Mouse (Mus musculus) bone marrow macrophage, adult 2 months (primary cell): ENCODE measurements around the gene Fuk.

Experiments
- CTCF ChIP-seq: IDR thresholded peaks from 2 replicates; pipeline ENCODE4 v1.5.1; 2012; ENCODE audit warnings: low read depth, mild to moderate bottlenecking, low read length, moderate library complexity
- POLR2A ChIP-seq: IDR thresholded peaks from 2 replicates; pipeline ENCODE4 v1.6.1; 2012; ENCODE audit warnings: mild to moderate bottlenecking, low read depth, low read length, borderline replicate concordance

DNA sequence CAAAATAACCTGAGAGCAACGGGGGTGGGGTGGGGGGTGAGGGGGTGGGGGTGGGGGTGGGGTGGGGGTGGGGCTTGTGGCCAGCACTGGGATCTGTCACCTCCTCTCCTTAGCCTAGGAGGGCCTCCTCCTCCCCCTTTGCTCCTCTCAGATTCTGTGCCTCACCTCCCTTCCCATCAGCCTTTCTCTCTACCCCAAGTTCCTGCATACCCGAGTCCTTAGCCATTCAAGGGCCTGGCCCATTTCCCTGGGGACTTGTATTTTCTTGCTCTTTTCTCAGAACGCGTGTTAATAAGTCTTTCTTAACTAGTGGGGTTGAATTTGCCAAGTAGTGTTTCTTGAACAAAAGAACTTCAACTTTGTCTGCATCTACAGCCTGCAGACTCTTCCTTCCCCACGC, 24.4 kb upstream of the Fuk start:
- no peak for TF ChIP-seq CTCF
- TF ChIP-seq POLR2A = no peak
